Mouse (Mus musculus): ENCODE measurements at regions not wholly inside any gene's neighbourhood (a gene's known extent, or its start where the extent isn't known, plus 50 kb on each side); places are given as distances from the start of the nearest gene placed in this dataset.

DNA sequence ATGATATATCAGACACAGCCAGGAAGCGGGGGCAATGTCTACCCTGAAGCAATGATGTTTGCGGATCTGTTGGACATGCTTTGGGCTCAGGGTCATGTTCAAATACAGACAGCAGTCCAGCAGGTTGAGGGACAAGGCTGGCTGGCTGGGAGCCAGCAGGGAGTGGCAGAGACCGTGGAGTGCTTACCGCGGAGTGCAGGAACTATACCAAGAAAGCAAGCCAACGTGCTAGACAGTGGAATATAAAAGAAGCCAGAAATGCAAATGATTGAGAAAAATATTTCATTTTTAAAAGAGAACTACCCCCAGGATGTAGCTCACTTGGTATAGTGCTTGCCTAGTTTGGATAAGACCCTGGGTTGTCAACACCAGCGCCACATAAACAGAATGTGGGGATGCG is 123.0 kb upstream of the Kit start:
- TF ChIP-seq CTCF (conservative IDR thresholded peaks at IDR 0.05; ENCODE audit: insufficient read depth, insufficient read length, low read depth, low read length) = no peak
- TF ChIP-seq POLR2A (IDR thresholded peaks at IDR 0.05; ENCODE audit: low read depth, low read length) = no peak

Data from kidney, adult 2 months (tissue).